Mouse (Mus musculus) lung, postnatal 0 days (tissue): ENCODE data around the gene Cnih3.

Source experiments
- CTCF ChIP-seq: IDR thresholded peaks from 2 replicates; pipeline ENCODE4 v1.5.1; 2016; ENCODE audit warnings: antibody characterized with exemption, mild to moderate bottlenecking
- EP300 ChIP-seq: IDR thresholded peaks from 2 replicates; pipeline ENCODE4 v1.6.1; 2016; ENCODE audit warnings: antibody characterized with exemption, mild to moderate bottlenecking, control low read depth

- no peak for TF ChIP-seq CTCF
- no peak for TF ChIP-seq EP300
These were observed 109.8 kb downstream of the Cnih3 start for GRCm38 (mm10) chr1:181462051-181462905.
